Mouse (Mus musculus) macrophage (primary cell): Measurements from ENCODE around the gene Mei1. TPM values are rescaled to one million over a fixed set of nuclear protein-coding genes. Genes with fewer than 3 reads are reported as not detected.

Experiments
- H3K27ac ChIP-seq: fragments of 350-480 bp; formaldehyde crosslinking; 2 replicates; pipeline ENCODE4 v1.9.0; 2021
- H3K36me3 ChIP-seq: fragments of 350-480 bp; formaldehyde crosslinking; 2 replicates; pipeline ENCODE4 v1.9.0; 2021; ENCODE audit errors: inconsistent target
- H3K4me3 ChIP-seq: fragments of 350-480 bp; formaldehyde crosslinking; 2 replicates; pipeline ENCODE4 v1.9.0; 2021; ENCODE audit errors: inconsistent target
- H3K79me2 ChIP-seq: fragments of 350-480 bp; formaldehyde crosslinking; 2 replicates; pipeline ENCODE4 v1.9.0; 2021; ENCODE audit errors: inconsistent target
- WGBS: methylation state at CpG from one replicate; pipeline ENCODE4 v1.1.7; 2026; ENCODE audit warnings: inconsistent platforms; ENCODE audit not compliant: missing documents; 5-methylcytosine and 5-hydroxymethylcytosine counted together
- polyA plus RNA-seq: library from polyadenylated mRNA; stranded (reverse); fragments of 250-400 nt; gene quantifications from 3 replicates; pipeline ENCODE4 v1.2.4, GENCODE M21; 2018; ENCODE audit warnings: inconsistent platforms

The Mei1 gene
- polyA plus RNA-seq, 1 experiment from 2014 or later = not detected

- Histone ChIP-seq H3K36me3 (no peaks in the 10 kb centered on the region), H3K79me2 (peaks cover 75% of the 10 kb centered on the region), H3K27ac (no peak overlapping the region), H3K4me3 (no peak overlapping the region)
Measured at GRCm38 (mm10) chr15:82150042-82150441, 80.2 kb downstream of the Mei1 start.

- Histone ChIP-seq H3K4me3 (no peak overlapping the region), H3K79me2 (peaks cover 86% of the 10 kb centered on the region), H3K36me3 (no peaks in the 10 kb centered on the region), H3K27ac (no peak overlapping the region)
- 39% methylated on average over 4 of the region's 4 CpGs for WGBS
Measured at GRCm38 (mm10) chr15:82151176-82151575, 81.4 kb downstream of the Mei1 start.

- no peak overlapping the region for H3K4me3 ChIP-seq
- no peaks in the 10 kb centered on the region for H3K36me3 ChIP-seq
- 14% methylated on average over 12 of the region's 12 CpGs for WGBS
- peaks cover 94% of the 10 kb centered on the region for H3K79me2 ChIP-seq
- no peak overlapping the region for H3K27ac ChIP-seq
Measured at GRCm38 (mm10) chr15:82152022-82152421, 82.2 kb downstream of the Mei1 start.

- Histone ChIP-seq H3K79me2 (peaks cover 98% of the 10 kb centered on the region), H3K36me3 (no peaks in the 10 kb centered on the region), H3K4me3 (no peak overlapping the region), H3K27ac (no peak overlapping the region)
- 55% methylated on average over 7 of the region's 7 CpGs for WGBS
Measured at GRCm38 (mm10) chr15:82152435-82152834, 82.6 kb downstream of the Mei1 start.

- Histone ChIP-seq H3K79me2 (peaks cover 100% of the 10 kb centered on the region), H3K27ac (peak overlapping the region; percentile 46), H3K36me3 (no peaks in the 10 kb centered on the region), H3K4me3 (no peak overlapping the region)
- WGBS = 40% methylated on average over 6 of the region's 6 CpGs
Measured at GRCm38 (mm10) chr15:82156298-82156697, 86.5 kb downstream of the Mei1 start.

DNA sequence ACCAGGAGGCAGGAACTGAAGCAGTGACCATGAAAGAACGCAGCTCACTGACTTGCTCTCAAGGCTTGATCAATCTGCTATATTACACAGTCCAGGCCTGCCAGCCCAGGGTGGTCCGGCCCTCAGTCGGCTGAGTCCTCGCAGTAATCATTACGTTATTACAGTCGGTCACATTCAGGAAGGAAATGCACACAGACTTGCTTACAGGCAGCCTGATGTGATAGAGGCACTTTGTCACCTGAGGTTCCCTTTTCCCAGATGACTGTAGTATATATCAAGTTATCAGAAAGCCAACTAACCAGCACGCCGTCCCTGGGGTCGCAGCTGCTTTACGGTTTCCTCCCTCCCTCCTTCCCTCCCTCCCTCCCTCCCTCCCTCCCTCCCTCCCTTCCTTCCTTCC lies 87.1 kb downstream of the Mei1 start:
- Histone ChIP-seq H3K36me3 (no peaks in the 10 kb centered on the region), H3K4me3 (no peak overlapping the region), H3K79me2 (peaks cover 100% of the 10 kb centered on the region), H3K27ac (peak overlapping the region; percentile 46)
- 17% methylated on average over 9 of the region's 10 CpGs for WGBS

- Histone ChIP-seq H3K4me3 (no peak overlapping the region), H3K79me2 (peaks cover 100% of the 10 kb centered on the region), H3K27ac (no peak overlapping the region), H3K36me3 (no peaks in the 10 kb centered on the region)
- 78% methylated on average over 17 of the region's 17 CpGs for WGBS
Measured at GRCm38 (mm10) chr15:82158243-82159035, 88.6 kb downstream of the Mei1 start.

DNA sequence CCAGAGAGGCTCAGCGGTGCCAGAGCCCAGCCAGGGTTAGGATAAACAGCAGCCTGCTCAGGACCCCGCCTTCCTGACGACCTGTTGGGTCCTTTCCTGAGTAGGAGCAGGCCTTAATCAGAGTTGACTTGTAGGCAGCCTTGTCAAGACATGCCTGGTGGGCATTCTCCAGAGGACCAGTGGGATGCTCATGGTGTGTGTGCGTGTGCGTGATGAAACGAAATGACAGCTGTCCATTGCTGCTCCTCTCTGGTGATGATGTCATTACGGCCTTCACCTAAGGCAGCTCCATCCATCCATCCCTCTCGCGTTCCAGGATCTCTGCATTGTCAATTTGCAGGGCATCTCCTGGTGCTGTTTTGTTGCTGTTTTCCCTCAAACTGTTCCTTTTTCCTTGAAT lies 89.7 kb downstream of the Mei1 start:
- H3K36me3 ChIP-seq = no peaks in the 10 kb centered on the region
- peaks cover 100% of the 10 kb centered on the region for H3K79me2 ChIP-seq
- WGBS = 95% methylated on average over 9 of the region's 9 CpGs
- H3K27ac ChIP-seq = no peak overlapping the region
- H3K4me3 ChIP-seq = no peak overlapping the region

GRCm38 (mm10) chr15:82160731-82161640 lies 91.2 kb downstream of the Mei1 start:
- WGBS = 69% methylated on average over 11 of the region's 11 CpGs
- Histone ChIP-seq H3K4me3 (no peak overlapping the region), H3K27ac (no peak overlapping the region), H3K36me3 (no peaks in the 10 kb centered on the region), H3K79me2 (peaks cover 100% of the 10 kb centered on the region)

DNA sequence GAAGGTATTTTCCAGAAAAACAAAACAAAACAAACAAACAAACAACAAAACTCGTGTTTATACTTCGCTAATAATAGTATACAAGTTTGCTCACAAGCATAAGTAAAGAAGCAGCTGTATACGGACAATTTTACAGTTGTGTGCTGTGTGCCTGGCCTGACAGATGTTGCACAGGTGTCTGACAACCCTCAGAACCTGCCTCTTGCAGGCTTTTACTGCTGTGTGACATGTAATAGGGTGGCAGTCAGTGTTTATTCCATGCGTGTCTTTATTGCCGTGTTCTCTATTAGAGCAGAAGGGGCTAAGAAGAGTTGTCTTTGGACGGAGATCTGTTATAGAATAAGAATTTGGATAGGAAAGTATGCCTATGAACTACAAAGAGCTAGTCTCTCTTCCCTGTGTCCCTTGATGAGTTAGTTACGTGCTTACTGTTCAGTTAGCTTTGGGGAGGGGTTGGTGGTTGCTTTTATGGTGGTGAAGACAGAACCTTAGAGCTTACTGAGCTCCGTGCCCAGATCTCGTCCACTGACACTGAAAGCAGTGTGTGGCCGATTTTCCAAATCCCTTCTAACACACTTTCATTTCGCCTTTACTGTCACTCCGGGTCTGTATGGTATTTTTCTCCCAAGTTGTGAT lies 92.3 kb downstream of the Mei1 start:
- H3K4me3 ChIP-seq = no peak overlapping the region
- WGBS = 87% methylated on average over 12 of the region's 12 CpGs

DNA sequence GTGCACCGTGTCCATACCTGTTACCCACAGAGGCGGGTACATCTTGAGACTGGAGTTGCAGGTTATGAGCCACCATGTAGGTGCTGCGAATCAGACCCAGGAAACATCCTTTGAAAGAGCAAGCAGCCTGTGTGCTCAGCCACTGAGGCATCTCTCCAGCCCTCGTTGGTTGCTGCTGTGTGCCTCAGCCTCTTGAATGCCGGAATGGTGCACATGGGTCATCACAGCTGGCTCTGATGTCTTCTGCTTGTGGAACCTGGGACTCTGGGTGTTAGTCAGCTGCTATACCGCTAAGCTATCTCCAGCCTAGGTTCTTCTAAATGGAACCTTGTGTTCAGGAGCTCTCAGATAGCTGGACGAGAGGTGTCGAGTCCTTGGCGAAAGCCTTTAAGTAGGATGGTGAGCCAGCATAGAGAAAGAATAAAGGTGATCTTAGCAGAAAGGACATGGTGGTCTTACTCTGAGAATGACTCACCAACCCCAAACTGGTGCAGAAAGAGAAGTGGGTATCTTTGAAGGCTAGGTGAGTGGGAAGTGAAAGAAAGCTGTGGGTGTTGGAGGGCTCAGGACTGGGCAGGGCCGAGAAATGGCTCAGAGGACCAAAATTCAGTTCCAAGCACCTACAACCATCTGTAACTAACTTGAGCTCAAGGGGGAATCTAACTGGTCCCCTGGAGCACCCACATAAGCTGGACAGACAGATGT lies 93.7 kb downstream of the Mei1 start:
- 79% methylated on average over 10 of the region's 10 CpGs for WGBS
- Histone ChIP-seq H3K4me3 (no peak overlapping the region), H3K36me3 (no peaks in the 10 kb centered on the region), H3K27ac (no peak overlapping the region), H3K79me2 (peaks cover 100% of the 10 kb centered on the region)

More for the DNA sequence above, 92.3 kb downstream of the Mei1 start:
- H3K27ac ChIP-seq = no peak overlapping the region
- H3K79me2 ChIP-seq = peaks cover 100% of the 10 kb centered on the region
- H3K36me3 ChIP-seq = no peaks in the 10 kb centered on the region

DNA sequence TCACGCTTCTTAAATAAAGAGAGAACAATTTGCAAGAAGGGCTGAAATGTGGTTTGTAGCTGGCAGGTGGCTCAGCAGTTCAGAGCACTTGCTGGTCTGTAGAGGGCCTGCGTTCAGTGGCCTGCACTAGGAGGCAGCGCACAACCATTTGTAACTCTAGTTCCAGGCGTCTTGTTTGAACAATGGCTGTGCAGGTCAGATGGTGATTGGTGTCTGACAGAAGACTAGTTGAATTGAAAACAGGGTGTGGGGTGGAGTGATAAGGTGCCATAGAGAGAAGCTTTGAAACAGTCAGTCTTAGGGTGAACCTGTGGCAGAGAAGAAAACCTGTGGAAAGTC lies 94.2 kb downstream of the Mei1 start:
- 32% methylated on average over 4 of the region's 4 CpGs for WGBS
- peaks cover 100% of the 10 kb centered on the region for H3K79me2 ChIP-seq
- no peak overlapping the region for H3K27ac ChIP-seq
- H3K4me3 ChIP-seq = no peak overlapping the region
- H3K36me3 ChIP-seq = no peaks in the 10 kb centered on the region

GRCm38 (mm10) chr15:82164496-82164895 lies 94.7 kb downstream of the Mei1 start:
- H3K4me3 ChIP-seq = no peak overlapping the region
- no peak overlapping the region for H3K27ac ChIP-seq
- WGBS = 80% methylated on average over 4 of the region's 7 CpGs
- no peaks in the 10 kb centered on the region for H3K36me3 ChIP-seq
- H3K79me2 ChIP-seq = peaks cover 100% of the 10 kb centered on the region
